Mouse (Mus musculus) gastrocnemius, postnatal 14 days (tissue): ENCODE measurements around the gene Draxin. TPM values are rescaled to one million over a fixed set of nuclear protein-coding genes. Genes with fewer than 3 reads are reported as not detected.
"Not testable (repeated sequence)": the region's sequence is repeated elsewhere in the genome, so short reads cannot be mapped to it uniquely, and the experiment has no call there.

Experiments used
- DNase-seq: peaks from one replicate; pipeline ENCODE4 v3.0.0; 2021; ENCODE audit warnings: mixed read lengths
- intact Hi-C: fragments of 180-260 bp; cut with DNase I; formaldehyde crosslinking; loops from one replicate; pipeline ENCODE4 v1.15.1; 2025; ENCODE audit warnings: low total_unique reads
- total RNA-seq, 2 experiments: library from RNA; stranded (reverse); gene quantifications; 2 replicates each; pipeline ENCODE4 v1.2.3; 2021

Draxin gene
- total RNA-seq, 2 experiments from 2014 or later: 0.10 to 0.13 TPM

DNA sequence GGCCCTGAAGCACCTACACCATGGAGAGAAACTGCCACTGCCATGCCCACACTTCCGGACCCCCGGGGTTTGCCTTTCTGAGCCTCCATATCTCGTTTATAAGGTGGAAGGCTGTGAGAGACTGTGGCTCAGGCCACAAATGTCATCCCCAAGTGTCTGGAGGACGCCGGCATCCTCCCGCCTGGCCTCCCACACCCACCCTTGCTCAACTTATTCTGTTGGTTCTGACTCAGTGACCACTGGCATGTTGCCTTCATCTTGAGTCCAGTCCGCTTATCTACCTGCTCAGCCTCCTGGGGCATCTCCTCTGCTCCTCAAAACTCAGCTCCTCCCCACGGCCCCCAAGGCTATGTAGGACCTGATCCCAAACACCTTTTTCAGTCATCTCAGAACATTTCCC, 63.2 kb downstream of the Draxin start:
- intact Hi-C loops: loop anchor here (10.0 kb wide), 1 partner anchor 113 kb away; no protein-coding TSS in a partner anchor

DNA sequence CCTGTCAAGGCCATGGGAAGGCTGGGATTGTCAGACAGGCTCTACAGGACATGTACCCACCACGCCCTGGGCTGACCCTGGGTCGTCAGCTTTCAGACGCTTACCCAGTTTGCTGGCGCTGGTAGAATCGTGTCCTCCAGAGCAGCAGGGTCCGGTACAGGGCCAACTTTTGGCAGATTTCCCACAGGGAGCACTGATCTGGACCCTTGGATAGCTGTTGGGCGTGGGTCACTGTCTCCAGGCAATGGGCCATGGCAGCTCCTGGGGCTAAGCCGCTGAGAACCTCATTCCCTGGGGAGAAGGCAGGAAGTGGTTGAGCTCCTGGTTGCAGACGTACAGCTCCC, 64.1 kb downstream of the Draxin start:
- intact Hi-C loops: loop anchor here (10.0 kb wide), 1 partner anchor 112 kb away; no protein-coding TSS in a partner anchor

More for the DNA sequence above, 63.2 kb downstream of the Draxin start:
- DNase-seq: no peak

DNA sequence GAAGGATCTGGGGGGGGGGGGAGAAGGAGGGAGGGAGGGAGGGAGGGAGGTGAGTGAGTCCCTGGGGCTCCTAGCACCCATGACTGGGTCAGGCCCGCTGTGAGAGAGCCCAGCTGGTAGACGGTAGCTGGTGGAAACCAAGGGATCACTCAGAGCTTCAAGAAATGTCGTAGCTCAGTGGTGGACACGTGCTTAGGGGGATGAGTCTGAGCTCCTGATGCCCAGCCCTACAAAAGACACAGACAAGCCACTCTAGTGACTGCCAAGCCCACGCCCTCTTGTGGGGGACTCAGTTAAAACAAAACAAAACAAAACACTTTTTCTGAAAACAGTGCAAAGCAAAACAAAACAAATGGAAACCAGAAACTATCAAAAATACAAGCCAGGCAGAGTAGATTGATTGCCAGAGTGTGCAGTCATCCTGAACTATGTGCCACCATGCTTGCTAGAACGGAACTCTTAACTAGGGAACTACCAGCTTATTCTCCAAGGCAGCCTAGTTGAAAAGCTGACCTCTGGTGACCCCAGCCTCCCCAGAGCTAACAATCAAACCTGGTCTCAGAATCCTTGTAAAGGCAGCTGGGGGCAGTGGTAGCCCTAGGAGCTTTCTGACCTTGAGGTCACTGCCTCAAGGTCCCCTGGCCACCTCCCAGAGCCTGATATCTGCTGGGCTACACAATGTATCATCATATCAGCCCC, 64.6 kb downstream of the Draxin start:
- DNase-seq: no peak
- intact Hi-C loops: loop anchor here (10.0 kb wide), 1 partner anchor 111 kb away; no protein-coding TSS in a partner anchor

More for the DNA sequence above, 64.1 kb downstream of the Draxin start:
- peak; percentile 43 for DNase-seq

DNA sequence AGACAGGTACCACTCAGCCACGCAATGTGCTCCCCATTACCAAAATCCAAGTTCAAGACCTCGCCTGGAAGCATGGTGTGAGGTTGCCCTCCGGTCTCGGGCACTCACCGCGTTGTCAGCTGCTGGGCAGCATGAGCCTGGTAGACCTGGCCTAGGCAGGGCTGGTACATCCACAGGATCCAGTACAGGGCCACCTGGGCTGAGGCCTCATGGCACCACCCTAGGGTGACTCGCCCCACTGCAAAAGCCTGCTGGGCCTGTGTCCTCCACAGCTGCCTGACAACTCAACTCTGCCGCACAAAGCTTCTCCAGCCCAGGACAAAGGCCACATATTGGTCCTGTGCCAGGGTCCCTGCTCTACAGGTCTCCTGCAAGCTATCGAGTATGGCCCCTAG, 69.4 kb downstream of the Draxin start:
- DNase-seq: no peak
- intact Hi-C loops: loop anchor here (10.0 kb wide), 1 partner anchor 106 kb away; no protein-coding TSS in a partner anchor

DNA sequence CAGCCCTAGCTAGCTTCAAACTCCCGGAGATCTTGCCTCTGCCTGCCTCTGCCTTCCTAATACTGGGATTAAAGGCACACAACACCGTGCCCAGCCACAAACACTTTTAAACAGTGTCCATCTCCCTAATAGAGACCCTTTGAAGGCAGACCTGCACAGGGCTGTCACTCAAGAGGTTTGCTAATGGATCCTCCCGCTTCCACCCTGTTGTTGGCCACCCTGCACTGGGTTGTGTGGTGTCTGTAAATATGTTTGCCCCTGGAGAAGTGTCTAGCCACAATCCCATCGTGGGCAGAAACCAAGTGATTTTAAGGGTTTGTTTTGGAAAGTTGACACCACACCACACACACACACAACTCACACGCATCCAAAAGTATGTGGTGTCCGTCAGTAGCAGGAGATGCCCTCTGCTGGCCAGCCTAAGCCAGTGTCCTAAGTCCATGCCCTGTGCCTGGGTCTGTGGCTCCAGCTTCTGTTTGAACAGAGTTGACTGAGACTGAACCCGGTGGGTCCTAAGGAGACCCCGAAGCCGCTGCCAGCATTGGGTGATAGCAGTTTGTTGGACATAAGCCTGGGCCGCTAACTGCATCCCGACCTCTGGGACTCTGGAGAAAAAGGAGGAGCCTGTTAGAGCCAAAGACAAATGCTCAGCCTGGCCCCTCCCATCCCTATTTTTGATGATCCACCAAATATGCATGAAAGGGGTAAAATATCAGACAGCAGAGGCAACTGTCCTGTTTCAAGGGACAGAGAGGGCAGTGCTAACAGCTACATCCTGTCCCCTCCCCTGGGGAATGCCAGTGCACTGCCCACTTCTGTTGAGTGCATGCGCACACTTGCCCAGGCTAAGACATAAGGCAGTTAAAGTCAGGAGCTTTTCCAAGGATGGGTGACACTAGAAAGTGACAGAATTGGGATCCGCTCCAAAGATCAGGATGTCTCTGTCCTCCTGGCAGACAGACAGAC, 70.1 kb downstream of the Draxin start:
- DNase-seq: peak; percentile 60
- intact Hi-C loops: loop anchor here (10.0 kb wide), 1 partner anchor 106 kb away; no protein-coding TSS in a partner anchor

DNA sequence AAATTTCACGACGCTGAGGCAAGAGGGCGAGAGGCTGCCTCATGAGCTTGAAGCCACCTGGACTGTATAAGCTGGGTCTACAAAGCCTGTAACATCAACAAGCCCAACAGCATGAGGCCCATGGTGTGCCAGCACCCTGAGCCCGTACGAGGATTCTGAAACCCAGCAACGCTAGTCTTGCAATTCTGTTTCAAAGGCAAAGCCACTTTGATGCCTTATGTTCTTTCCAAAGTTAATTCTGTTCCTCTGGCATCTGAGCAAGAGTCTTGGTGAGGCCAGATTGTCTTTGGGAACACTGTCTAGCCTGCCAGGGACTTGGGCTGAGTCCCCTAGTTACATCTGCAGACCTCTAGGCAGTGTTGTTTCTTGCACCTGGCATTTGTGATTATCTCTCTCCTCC, 71.5 kb downstream of the Draxin start:
- intact Hi-C loops: no loop called here

DNA sequence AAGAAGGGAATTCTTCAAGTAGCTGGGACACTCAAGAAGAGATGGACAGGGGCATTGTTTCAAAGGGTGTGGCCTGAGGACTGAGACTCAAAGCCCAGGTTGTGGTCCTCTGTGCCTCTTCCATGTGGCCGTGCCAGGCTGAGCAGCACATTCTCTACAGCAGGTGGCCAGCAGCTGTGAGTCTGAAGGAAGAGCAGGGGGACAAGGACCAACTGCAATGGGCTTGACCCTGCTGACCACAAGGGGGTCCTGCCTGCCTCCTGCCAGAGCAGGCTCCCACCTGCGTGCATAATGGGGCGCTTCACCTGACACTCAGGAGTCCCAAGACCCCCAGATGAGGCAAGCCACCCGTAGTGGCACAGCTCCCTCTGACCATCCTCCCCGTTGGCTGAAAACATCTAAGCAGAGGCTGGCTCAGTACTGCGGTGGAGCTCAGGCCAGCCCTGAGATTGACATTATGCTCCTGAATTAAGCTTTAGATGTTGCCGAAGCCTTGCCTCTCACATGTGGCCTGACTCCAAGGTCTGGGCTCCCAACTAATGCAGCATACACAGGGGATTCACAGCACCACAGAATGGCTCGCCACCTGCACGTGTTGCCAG, 72.2 kb downstream of the Draxin start:
- no peak for DNase-seq
- intact Hi-C loops: no loop called here

More for the DNA sequence above, 71.5 kb downstream of the Draxin start:
- no peak for DNase-seq

DNA sequence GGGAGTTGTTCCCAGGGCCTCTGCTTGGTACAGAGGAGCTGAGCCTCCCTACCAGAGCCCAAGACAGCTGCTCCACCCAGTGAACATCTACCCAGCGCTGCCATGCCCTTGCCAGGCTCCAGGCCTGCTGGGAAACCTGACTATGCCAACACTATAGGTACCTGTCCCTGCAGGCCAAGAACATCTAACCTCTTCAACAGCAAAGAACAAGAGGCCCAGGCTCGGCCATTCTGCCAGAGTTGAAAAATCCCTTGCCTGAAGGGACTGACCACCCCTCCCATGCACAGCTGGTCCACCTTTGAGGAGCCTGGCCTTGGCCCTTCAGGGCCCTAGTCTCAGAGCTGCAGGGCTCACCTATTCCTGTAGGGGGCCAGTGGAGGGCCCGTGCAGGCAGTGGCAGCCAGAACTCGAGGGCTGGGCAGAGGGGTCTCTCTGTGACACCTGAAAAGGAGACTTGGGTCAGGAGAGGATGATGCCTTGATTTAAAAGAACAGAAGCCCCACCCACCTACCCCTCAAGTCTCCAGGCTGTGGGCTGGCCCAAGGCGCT, 72.8 kb downstream of the Draxin start:
- intact Hi-C loops: no loop called here
- no peak for DNase-seq

DNA sequence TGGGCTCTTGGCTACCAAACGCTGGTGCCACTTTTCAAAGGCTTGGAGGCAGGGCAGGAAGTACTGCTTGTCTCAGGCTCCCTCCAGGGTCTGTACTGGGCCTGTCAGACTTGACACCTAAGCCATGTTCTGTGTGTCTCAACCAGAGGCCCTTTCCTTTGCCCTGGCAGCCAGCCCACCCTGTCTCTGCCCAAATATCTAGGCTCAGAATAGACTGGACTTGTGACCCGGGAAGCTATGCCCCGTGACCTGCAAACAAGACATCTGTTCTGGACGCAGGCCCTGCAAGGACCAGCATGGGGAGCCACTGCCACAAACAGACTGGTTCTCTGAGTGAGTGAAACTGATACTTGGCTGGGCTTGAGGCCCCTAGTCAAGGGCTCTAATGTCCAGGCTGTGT, 73.7 kb downstream of the Draxin start:
- DNase-seq: peak; percentile 88
- intact Hi-C loops: no loop called here

DNA sequence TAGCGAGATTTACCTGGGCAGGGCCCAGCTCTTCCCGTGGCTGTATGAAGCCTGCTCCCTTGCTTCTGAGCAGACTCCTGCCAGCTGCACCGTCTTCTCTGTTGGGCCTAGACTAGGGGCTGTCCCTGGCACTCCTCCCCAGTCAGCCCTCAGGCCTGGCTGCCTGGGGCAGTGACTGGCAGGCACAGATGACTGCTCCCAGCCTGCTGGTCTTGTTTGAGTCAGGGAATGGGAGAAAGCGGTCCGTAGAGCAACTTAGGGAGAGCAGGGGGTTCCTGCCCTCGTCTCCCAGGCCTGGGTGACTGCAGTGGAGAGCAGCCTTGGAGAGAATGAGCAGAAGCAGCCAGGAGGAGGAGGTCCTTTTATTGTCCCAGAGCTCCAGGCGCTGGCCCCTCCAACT, 74.3 kb downstream of the Draxin start:
- intact Hi-C loops: no loop called here
- DNase-seq: peak; percentile 65

DNA sequence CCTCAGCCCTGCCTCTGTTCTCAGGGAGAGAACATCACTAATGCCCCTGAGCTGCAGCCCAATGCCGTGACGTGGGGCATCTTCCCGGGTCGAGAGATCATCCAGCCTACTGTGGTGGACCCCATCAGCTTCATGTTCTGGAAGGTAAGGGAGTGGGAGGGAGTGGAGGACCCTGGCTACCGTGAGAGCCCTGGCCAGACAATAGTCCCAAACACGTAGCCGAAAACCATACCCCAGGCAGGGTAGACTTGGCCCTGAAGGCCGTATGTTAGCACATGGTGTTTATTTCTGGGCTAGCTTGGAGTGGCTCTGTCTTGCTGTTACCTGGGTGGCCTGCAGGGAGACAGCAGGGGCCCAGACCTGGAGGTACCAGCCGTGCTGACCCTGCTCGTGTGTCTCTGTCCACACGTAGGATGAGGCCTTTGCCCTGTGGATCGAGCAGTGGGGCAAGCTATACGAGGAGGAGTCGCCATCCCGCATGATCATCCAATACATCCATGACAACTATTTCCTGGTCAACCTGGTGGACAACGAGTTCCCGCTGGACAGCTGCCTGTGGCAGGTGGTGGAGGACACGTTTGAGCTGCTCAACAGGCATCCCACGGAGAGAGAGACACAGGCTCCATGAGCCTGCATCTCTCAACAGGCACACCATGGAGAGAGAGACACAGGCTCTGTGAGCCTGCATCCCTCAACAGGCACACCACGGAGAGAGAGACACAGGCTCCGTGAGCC, 75.4 kb downstream of the Draxin start:
- intact Hi-C loops: no loop called here
- no peak for DNase-seq

DNA sequence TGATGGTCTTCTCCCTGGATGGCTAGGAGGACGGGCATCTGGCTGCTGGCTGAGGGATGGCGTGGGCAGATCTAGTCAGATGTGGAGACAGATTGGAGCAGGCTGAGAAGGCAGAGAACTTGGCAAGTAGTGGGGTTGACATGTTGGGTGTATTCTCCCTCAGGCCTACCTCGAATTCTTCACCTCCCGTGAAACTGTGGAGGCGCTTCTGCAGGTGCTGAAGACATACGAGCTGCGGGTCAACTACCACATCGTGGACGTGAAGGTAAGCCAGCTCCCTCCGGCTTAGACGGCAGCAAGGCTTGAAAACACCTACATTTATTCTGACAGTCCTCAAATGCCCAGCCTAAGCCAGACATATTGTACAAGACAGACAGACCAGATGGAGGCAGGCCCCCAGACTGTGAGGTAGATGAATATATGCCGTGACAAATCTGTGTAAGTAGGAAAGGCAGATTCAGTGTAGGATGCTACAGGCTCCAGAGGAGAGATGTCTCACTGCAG, 77.0 kb downstream of the Draxin start:
- intact Hi-C loops: no loop called here
- DNase-seq: no peak

DNA sequence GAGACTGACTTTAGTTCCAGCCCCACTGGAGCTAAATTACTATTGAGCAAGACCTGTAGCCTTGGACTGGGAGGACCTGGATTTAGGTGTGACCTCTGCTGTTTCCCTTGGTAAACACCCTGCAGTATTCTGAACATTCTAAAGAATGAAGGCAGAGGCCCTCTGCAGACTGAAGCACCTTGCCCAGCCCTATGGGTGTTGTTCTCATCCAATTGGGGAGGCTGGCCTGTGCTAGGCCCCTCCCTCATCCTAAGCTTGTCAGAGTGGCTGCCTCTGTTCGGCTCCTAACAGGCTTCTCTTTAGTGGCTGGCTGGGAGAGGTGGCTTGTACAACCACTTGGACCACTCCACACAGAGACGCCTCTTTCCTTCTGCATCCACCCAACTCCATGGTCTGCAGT, 77.5 kb downstream of the Draxin start:
- no peak for DNase-seq
- intact Hi-C loops: no loop called here

DNA sequence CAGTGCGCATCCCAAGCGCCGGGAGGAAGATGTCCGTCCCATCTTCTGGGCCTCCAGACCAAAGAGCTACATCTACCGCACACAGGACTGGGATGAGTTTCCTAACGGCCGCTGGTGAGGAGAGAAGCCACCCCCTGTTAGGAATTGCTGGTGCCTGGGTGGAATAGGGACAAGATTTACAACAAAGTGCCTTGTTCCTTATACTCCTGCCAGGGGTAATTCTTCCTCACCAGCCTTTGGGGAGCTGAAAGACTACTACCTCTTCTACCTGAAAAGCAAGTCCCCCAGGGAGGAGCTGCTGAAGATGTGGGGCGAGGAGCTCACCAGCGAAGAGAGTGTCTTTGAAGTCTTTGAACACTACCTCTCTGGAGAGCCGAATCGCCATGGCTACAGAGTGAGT, 78.6 kb downstream of the Draxin start:
- no peak for DNase-seq
- intact Hi-C loops: no loop called here

DNA sequence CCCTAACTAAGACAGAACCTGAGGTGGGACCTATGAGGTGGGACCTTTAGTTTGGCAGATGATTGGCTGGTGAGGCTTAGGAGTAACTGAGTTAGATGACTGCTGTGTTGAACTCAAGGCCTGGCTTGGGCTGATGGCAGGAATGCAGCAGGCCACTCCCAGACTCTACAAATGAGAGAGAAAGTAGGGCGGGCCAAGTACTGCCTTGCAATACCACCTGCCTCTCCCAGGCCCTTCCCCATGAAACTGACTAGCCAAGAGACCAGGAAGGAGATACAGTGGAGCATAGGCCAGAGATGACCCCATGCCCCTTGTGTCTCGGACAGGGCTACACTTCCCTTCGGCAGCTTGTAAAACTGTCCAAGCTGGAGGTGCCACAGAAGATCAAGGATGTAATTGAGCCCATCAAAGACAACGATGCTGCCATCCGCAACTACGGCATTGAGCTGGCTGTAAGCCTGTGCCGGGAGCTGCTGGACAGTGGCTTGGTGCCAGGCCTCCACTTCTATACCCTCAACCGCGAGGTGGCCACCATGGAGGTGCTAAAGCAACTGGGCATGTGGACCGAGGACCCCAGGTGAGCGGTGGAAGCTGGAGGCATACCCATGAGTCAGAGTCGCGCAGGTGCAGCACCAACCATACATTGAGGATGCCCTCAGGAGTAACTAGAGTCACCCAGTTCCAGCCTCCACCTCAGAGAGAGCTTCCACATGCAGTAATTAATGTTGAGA, 79.3 kb downstream of the Draxin start:
- no peak for DNase-seq
- intact Hi-C loops: no loop called here

DNA sequence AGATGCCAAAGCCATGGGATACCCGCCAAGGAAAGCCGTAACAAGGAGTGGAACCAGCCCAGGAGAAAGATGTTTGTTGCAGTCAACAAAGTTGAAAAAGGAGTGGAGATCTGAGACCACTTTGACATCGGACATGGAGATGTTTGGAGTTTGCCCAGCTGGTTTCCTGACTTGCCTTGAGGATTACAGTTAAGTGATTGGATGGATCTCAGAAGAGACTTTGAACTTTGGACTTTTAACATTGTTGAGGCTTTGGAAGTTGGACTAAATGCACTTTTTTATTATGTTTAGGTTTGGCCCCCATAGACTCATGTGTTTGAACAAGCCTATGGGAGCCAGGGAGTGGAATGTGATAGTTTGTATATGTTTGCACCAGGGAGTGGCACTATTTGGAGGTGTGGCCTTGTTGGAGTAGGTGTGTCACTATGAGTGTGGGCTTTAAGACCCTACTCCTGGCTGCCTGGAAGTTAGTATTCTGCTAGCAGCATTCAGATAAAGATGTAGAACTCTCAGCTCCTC, 80.0 kb downstream of the Draxin start:
- intact Hi-C loops, DNase-seq: not testable (repeated sequence)
